Mouse (Mus musculus) inflammation-experienced regulatory T-cells, adult 6 months (primary cell): Measurements from ENCODE around the gene Med27. TPM values are rescaled to one million over a fixed set of nuclear protein-coding genes. Genes with fewer than 3 reads are reported as not detected.

Experiments
- ATAC-seq: one replicate; pipeline ENCODE4 v1.8.0; 2017
- polyA plus RNA-seq, 3 experiments: library from polyadenylated mRNA; unstranded; fragments of 100-300 nt; shearing (Covaris generic); gene quantifications; one replicate each; pipeline ENCODE4 v1.2.1; 2017

Med27 gene
- polyA plus RNA-seq, 3 experiments from 2014 or later: 28.1 to 32.9 (median 31.4) TPM

DNA sequence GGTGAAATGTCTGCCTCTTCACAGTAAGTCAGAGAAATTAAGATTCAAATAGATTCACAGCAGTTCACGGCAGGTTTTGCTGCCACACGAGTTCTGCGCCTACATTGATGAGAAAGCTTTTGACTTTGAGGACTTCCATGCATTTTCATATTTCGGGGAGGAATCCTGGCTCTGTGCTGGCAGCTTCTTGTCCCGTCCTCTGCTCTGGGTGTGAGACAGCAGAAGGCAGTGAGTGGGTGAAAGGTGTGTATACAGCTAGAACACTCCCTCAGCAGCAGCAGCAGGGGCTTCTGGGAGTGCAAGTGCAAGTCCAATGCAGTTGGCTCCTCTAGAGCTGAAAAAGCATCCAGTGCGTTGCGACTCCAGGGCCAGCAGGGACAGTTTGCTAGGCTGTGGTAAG lies 53.6 kb downstream of the Med27 start:
- ATAC-seq: no peak

DNA sequence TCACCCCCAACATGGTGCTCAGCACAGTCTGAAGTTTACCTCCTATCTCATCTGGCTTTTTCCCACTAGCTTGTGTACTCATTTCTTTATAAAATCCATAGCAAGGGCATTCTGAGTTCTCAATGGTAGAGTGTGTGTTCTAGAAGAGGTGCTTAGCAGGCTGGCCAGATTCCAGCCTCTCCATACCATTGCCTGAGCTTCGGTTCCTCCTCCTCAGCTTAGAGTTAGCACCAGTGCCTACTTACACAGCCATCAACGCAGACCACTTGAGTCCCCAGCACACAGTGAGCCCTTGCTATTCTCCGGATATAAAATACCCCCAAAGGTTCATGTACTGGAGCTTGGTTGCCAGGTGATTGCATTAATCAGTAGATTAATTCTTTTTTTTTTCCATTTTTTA lies 54.2 kb downstream of the Med27 start:
- no peak for ATAC-seq

DNA sequence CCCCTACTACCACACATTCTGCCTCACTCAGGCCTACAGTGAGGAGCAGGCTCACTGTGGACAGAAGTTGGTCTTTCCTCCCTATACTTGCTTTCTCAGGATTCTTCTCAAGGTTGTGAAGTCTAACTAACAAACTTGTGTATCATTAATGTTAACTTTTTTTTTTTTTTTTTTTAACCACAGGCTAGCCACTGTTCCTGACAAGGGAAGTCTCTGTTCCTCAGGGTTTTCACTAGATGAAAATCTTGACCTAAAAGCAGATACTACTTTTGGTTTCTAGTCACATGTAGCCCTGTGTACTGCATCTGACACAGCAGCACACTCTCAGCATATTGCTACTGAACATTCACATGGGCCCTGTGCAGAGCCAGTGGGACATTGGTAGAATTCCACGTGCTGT lies 55.2 kb downstream of the Med27 start:
- no peak for ATAC-seq

DNA sequence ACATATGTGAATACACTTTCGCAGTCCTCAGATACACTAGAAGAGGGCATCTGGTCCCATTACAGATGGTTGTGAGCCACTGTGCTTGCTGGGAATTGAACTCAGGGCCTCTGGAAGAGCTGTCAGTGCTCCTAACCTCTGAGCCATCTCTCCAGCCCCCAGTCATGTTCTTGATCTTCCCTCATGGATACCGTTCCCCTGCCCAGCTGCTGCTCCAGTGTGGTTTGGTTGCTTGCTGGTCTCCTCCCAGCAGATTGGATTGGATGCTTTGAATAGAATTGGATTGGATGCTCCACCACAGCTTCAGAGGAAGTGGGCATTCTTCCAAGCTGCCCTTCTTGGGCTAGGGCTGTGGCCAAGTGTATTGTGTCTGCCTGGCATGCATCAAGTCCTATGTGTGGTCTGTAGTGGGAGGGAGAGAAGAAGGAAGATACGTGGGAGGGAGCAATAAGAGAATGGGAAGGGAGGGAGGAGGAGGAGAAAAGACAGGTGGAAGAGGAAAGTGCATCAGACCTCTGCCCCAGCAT lies 56.0 kb downstream of the Med27 start:
- no peak for ATAC-seq

DNA sequence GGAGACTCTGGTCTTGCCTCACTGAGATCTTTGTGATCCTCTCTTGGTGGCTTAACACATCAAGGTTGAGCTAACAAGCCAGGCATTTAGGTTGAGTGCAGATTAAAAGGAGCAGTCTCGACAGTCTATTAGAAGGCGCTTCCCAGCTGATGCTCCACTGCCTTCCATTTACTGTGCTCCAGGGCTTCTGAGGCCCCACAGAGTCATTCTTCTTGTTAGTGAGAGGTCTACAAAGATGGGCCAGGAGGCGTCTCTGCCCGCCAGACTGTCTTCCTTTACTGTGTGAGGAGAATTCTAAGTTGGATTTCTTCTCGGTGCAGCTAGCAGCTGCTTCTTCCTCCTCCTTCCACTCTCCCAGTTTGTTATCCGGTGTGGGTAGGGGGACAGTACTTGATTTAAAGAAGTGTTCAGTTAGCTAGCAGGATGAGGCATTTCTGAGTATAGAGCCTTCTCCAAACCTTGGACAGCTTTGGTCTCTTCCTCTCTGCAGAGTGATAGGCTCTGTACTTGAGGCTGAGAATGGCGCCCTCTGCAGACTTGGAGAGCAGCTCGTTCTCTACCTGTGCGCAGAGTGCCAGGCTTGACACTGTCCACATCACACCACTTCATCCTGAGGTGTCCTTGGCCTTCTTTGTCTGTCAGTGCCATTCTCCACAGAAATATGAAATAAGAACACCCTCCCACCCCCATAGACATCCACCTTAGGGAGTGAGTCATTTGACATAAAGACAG lies 57.3 kb downstream of the Med27 start:
- no peak for ATAC-seq

DNA sequence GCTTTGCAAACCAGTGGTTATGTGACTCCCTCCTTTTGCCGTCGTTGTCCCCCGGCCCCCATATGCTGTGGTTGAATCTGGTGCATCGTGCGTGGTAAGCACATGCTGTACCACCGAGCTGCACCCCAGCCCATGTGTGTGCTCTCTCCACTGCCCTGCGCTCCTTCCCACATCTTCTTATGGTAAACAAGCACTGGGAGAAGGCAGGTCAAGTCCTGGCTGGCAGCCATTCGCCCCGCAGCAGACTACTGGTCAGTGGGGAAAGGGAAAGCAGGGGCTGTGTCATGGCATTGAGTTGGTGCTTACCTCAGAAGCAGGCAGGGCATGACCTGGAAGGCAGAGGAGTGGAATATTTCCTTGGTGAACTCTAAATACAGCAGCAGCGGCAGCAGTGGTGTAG lies 58.3 kb downstream of the Med27 start:
- ATAC-seq: no peak

DNA sequence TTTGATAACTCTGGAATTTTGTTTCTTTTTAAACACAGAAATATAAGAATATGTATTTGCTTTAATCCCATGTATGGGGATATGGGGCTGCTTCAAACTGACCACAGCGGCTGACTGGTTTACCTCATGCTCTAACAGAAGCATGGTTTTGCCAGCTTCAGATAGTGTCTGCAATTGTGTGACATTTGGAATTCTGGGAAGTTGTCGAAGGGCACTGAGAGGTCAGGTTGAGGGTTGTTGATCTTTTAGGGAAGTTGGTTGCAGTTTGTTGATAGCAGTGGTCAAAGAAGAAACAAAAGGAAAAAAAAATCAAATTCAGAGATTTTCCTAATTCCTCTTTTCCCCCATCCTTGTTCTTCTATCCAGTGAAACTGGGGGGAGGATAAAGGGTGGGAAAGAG lies 59.2 kb downstream of the Med27 start:
- no peak for ATAC-seq

DNA sequence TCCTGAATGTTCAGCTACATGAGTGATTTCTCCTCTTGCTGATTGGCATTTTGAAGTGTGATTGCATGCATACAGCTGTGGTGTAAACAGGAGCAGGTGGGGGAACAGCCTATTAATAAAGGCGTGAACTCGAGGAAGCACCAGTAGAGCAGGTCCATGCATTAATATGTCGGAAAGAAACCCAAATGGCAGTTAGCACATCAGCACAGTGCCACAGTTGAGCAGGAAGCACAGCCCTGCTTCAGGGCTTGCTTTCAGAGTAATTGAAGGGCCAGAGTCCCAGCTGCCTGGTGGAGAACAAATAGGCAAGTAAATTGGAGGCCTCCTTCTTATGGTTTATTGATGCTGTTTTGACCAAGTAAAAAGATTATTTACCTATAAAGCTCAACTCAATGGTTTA lies 60.7 kb downstream of the Med27 start:
- ATAC-seq: no peak

DNA sequence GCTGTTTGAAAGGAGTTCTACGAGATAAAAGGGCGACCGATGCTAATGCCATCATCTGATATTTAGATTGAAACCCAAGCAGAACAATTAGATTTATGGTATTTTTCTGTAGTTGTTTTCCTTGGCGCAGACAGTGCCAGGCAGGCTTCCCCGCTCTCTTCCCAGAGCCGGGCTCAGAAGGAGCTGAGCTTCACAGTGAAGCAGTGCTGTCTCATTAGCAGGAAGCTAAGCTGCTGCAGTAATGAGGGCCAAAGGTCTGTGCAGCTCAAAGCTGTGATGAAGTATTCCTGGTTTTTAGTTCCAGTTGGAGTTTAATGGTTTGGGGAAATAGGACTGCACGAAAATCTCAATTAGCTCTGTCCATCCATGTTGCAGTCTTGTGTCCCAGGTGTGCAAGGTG lies 61.1 kb downstream of the Med27 start:
- no peak for ATAC-seq

DNA sequence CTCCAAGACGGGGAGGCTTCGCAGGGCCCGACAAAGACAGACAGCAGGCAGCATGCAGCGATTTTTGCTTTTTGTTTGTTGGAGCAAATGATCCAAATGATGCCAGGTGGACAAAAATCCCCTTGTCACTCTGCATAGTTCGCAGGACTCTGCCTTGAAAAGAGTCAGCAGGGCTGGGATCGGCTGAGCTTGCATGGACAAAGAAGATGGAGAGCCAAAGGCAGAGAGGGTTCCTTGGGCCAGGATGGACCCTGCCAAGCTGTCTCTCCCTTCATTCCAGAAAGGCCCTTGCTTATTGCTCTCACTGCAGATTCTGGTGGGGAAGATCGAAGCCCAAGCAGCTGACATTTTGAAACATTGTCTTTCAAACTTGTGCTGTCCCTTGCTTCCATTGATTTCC lies 64.3 kb downstream of the Med27 start:
- ATAC-seq: no peak

DNA sequence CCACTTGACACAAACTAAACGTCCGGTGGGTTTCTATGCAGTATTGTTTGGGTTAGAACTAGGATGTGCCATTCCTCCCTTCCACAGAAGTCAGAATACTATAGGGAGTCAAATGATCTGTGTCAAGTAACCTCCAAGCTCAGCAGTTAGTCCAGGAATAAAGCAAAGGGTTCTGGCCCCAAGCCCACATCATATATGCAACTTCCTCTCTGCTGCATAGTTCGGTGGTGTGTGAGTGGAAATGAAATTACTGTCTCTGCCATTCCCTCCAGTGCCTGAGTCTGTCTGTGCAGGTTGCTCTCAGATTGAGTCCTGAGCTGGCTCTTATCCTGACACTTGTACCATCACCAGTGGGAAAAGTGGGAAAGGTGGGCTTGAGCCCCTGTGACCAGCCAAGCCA lies 65.8 kb downstream of the Med27 start:
- no peak for ATAC-seq

DNA sequence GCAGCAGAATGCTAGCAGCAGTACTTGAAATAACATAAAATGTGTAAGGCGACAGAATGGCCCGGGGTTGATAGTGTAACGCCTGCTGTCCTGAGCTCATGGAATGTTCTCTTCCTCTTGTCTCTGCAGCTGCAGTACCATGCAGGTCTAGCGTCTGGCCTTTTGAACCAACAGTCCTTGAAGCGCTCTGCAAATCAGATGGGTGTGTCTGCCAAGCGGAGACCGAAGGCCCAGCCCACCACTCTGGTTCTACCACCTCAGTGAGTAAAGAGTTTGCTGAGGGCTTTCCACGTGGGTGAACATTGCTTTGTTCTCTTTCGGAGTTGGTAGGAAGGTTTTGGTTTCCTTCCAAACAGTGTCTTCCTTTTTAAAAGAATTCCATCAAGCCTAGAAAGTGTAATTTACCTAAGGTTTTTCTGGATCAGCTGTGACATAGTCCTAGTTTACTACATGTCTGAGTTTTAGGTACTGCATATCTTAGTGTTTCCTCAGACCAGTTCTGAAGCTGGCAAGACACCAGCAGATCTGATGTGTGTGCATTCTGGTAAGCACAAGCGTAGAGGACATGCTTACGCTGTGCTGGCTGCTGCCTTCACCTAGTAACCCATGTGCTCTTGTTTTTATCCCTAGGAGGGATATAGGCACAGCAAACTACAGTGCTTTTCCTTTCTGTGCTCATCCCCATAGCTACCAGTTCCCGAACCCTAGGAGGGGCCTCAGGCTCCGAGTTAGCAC lies 66.8 kb downstream of the Med27 start:
- no peak for ATAC-seq

DNA sequence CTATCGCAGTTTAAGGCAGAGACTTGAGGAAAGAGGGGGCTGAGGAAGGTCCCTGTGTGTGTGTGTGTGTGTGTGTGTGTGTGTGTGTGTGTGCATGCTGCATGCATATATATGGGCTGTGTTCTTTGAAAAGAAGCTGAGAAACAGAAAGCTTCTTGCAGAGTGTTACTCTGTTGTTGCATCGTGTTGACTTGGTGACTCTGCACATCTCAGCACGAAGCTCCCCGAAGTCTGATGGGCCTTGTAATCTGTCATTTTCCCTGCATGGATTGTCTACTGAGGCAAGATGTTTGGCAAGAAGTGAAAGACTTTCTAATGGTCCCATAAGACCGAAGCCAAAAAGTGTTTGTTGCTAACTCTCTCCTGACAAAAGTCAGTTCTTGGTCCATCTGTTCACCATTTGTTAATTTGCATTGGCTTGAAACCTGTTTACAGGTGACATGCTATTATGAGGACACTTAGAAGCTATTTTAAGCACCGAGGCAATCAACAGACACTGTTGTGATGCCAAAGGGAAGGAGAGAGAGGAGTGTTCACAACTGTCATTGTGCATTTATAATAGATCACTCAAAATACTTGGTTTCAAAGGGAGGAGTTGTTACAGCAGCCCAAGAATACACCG lies 68.3 kb downstream of the Med27 start:
- no peak for ATAC-seq

DNA sequence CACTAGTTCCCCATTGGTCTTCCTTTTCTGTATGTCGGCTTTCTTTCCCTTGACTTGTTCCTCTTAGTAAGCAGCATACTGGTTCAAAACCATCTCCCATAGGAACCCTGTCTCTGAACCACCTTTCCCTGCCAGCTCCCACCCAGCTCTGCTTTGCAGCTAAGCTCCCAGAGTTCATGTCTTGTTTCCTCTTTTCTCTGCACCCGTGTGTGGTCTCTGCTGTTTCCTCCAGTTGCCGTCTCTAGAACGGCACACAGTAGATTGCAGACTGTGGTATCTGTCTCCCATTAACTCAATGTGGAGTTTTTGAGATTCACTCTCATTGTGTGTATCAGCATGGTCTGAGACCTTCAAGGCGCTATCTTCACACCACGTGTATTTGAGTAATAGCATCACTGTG lies 71.9 kb downstream of the Med27 start:
- no peak for ATAC-seq

DNA sequence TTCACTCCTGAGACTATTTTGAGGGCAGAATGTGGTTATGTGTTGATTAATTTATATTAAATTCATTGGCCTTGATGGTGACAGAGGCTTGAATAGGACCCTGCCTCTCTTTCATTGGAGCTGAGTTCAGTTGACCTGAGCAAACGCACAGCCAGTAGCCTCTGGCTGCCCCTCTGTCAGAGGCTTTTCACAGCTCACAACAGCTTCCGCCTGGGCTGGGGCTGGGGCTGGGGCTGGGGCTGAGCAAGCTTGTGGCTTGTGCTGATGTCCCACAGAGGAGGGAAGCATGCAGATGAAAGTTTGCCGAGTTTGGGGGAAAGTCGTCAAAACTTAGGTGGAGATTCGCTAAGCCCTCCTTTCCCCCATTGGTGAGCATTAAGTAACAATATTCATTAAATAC lies 72.8 kb downstream of the Med27 start:
- ATAC-seq: no peak

DNA sequence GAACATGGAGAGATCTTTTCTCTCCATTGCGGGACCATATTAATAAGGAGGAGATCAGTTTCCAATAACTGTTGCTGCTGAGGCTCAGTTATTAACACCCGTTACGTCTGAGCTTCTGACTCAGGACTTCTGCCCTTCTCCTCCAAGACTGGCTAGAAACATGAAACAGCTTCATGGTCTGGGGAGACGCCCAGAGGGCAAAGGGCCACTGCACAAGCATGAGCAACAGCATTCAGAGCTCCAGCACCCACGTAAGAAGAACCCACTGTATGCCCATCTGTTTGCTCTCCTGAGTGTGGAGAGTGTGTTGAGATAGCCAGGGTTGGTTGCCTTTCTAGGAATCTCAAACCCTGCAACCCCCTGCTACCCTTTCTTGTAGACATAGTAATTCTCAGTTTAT lies 73.3 kb downstream of the Med27 start:
- no peak for ATAC-seq

DNA sequence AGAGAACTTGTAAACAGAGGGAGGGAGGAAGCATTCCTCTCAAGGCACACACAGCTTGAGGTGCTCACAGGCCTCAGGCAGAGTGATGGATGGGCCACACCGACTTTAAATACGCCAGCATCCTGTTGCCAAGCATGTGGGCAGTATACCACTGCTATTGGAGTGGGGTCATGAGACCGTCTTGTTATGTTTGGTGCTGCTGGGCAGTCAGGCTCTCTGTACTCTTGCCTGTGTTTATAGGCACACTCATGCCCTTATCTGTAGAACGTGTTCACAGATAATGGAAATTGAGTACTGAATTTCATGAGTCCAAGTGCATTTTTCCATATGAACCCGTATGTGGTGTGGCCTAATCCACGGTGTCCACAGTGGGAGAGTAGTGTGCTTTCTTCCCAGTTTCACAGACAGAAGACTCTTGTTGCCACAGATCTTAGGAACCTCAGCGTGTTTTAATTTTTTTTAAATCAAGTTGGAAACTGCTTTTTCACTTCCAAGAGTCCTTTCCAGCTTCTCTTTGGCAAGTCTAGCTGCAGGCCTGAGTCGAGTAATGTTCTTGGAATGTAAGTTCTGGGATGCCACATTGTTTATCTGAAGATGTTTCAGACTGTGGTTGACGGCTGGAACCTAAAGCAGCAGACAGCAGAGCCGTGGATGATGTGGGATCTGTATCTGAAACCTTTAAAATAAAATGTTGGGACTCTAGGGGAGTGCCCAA lies 75.7 kb downstream of the Med27 start:
- no peak for ATAC-seq

DNA sequence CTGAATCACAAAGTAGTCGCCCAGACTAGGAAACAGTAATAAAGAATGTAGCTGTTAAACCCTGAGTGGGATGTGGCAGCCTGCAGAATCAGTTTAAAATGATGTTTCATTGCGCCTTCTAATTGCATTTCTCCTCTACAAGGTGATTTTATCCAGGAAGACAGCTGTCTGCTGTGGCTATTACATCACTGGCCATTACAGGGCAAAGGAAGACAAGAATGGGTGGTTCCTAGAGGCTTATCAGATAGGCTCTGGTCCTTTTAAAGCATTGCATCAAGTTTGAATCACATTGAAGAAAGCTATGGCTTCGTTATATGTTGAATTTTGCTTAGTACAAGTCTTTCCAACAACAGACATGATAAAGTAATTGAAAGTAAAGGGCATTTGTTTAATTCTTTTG lies 76.4 kb downstream of the Med27 start:
- no peak for ATAC-seq

DNA sequence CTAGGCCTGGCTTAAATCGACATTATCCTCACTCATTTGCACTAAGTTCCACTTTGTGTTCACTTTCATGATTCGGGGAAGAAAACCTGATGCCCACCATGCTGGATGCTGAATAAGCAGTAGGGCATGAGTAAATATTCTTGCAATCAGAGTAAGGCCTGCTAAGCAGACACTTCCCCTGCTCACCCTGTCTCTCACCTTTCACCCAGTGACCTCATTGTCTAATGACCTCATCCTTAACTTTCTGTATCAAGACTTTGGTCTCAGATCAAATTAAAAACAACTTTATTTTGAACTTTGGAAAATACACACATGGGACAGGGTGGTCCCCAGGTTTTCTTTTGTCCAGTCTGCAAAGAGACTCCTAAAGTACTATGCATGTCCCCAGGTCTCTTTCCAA lies 78.8 kb downstream of the Med27 start:
- no peak for ATAC-seq

DNA sequence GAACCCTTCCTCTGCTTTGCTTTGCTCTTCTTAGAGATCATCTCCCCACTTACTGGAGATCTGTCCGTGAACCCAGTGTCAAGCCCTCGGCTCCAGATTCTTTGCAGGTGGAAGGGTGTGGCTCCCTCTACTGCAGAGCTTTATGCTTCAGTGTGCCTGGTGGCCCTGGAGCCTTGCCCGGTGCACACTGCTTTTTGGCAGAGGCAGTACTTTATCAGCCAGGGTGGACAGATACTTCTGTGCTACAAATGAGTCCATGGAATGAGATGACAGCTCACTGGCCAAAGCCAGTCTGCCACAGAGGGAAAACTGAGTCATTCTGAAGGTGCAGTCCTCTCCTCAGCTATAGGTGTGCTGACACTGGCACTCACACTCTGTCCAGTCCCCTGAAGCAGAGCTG lies 80.1 kb downstream of the Med27 start:
- ATAC-seq: no peak

DNA sequence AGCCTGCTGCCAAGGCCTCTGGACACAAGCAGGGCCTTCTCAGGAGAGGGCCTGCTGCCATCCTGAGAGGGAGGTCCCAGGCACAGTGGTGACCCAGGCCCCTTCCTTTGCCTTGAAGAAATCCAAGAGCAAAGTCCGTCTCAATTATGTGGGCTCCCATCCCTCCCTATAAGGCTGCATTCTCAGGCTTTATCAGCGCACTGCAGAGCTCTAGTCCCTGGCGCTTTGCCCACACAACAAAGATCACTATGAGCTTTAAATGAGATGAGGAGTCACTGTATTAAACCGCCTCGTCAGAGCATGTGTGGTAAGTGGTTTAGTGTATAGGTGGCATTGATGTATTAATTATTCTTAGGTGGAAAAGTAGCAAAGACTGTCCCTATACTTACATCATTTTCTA lies 85.9 kb downstream of the Med27 start:
- no peak for ATAC-seq

DNA sequence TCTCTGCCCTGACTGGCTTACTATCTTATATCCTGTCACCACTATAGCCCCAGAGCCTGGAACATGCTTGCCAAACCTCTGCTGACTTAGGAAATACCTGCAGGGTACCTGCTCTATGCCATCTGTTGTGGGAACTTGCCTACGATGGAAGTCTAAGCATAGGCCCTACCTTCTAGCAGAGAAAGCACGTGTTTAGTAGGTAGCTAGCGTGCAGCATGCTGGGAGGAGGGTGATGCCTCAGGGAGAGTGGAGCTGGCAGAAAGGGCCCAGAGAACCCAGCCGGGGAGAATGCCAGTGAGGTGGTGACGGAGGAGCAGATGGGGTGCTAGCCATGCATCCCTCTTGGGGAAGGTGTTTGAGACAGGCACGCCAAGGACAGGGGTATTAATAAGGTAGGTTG lies 89.8 kb downstream of the Med27 start:
- no peak for ATAC-seq

DNA sequence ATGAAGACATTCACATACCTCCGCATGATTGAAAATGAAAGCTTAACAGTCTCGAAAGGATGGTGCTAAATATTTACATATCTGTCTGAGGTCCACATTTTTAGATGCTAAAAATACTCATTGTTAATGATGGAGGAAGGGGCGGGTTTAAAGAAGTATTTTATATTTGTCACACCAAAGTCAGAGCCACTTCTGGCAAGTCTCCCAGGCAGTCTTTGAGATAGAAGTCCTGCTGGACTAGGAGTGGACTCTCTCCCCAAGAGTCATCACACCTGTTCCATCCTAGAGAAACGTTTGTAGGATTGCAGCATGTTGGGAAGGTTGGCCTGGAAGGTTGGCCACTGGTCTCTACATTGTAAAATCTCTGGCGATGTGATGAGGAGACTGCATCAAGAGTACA lies 90.5 kb downstream of the Med27 start:
- ATAC-seq: no peak
